Mouse (Mus musculus) embryonic facial prominence, embryonic 14.5 days (tissue): ENCODE measurements around the gene Mapkap1. TPM values are rescaled to one million over a fixed set of nuclear protein-coding genes. Genes with fewer than 3 reads are reported as not detected.
A peak's percentile ranks its signal among the peaks of the same experiment; 100 is the strongest.

Experiments used
- ATAC-seq: fragments of 200-750 bp; cut with Nextera tagmentation; 2 replicates; pipeline ENCODE4 v1.8.0; 2017; ENCODE audit warnings: low read depth, moderate number of reproducible peaks, moderate TSS enrichment
- DNase-seq: peaks from one replicate; pipeline ENCODE4 v3.0.0-alpha.2; 2015; ENCODE audit warnings: low spot score
- H3K27ac ChIP-seq: fragments of 300-500 bp; sonication (generic); replicated peaks from 2 replicates; pipeline ENCODE4 v1.5.1; 2014; ENCODE audit warnings: low read depth, mild to moderate bottlenecking, low read length, moderate library complexity
- H3K27me3 ChIP-seq: fragments of 300-500 bp; sonication (generic); replicated peaks from 2 replicates; pipeline ENCODE4 v1.6.1; 2014; ENCODE audit warnings: low read length; ENCODE audit not compliant: control insufficient read depth, insufficient read depth
- H3K36me3 ChIP-seq: fragments of 300-500 bp; sonication (generic); 2 replicates; pipeline ENCODE4 v1.6.1; 2014; ENCODE audit warnings: low read length, mixed read lengths; ENCODE audit not compliant: control insufficient read depth, insufficient read depth
- H3K4me1 ChIP-seq: fragments of 300-500 bp; sonication (generic); 2 replicates; pipeline ENCODE4 v1.6.1; 2014; ENCODE audit warnings: antibody characterized with exemption, low read length; ENCODE audit not compliant: control insufficient read depth, insufficient read depth
- H3K4me2 ChIP-seq: fragments of 300-500 bp; sonication (generic); 2 replicates; pipeline ENCODE4 v1.6.1; 2014; ENCODE audit warnings: low read depth, mild to moderate bottlenecking, low read length, moderate library complexity, mixed read lengths
- H3K4me3 ChIP-seq: fragments of 300-500 bp; sonication (generic); 2 replicates; pipeline ENCODE4 v1.5.1; 2014; ENCODE audit warnings: low read depth, mild to moderate bottlenecking, low read length
- H3K9ac ChIP-seq: fragments of 300-500 bp; sonication (generic); 2 replicates; pipeline ENCODE4 v1.6.1; 2014; ENCODE audit warnings: low read depth, mild to moderate bottlenecking, low read length, moderate library complexity, mixed read lengths
- H3K9me3 ChIP-seq: fragments of 300-500 bp; sonication (generic); 2 replicates; pipeline ENCODE4 v1.6.1; 2016; ENCODE audit warnings: low read length; ENCODE audit not compliant: control insufficient read depth
- WGBS: fragments of 180-500 bp; shearing (Covaris S2); extraction: QIAGEN DNeasy Blood & Tissue Kit; methylation state at CpG from one replicate; pipeline ENCODE4 v1.1.7; 2014; 5-methylcytosine and 5-hydroxymethylcytosine counted together
- polyA plus RNA-seq: library from polyadenylated mRNA; unstranded; fragments of >200 nt; fragmentation: Nextera tagmentation; extraction: Ambion mirVana; gene quantifications from 2 replicates; pipeline ENCODE4 v1.2.1, GENCODE M21; 2014

Gene Mapkap1
- polyA plus RNA-seq, 1 experiment from 2014 or later = 88.0 TPM

DNA sequence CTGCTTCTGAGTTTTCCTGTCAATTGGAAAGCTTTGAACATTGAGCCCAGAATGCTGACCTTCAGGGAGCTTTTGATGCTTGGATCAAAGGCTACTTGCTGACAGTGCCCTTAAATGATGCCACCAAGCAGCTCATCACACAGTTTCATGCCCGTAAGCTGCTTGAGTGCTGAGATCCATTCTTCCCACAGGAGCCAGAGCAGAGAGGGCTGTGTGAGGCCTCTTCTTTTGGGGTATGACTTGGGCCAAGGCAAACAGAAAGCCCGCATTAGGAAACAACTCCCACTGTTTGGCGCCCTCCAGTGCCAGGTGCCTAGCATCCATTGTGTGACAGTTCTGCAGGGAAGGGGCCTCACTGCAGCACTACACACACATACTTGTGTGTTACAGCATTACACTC lies 123.5 kb downstream of the Mapkap1 start:
- H3K9me3 ChIP-seq = no peaks in the 10 kb centered on the region
- H3K4me2 ChIP-seq = no peak overlapping the region
- H3K36me3 ChIP-seq = no peaks in the 10 kb centered on the region; the same call in 1 of the 2 replicates
- no peak overlapping the region for H3K27ac ChIP-seq
- H3K27me3 ChIP-seq = no peaks in the 10 kb centered on the region
- WGBS = 63% methylated on average over 2 of the region's 3 CpGs
- no peak overlapping the region for H3K4me3 ChIP-seq
- ATAC-seq (no peak), DNase-seq (peak; percentile 32)
- no peak overlapping the region for H3K9ac ChIP-seq
- H3K4me1 ChIP-seq = peaks cover 56% of the 10 kb centered on the region

- Histone ChIP-seq H3K9me3 (no peaks in the 10 kb centered on the region), H3K4me1 (peaks cover 45% of the 10 kb centered on the region), H3K36me3 (no peaks in the 10 kb centered on the region; the same call in 1 of the 2 replicates), H3K4me3 (no peak overlapping the region), H3K27ac (peak overlapping the region; percentile 65), H3K27me3 (no peaks in the 10 kb centered on the region), H3K4me2 (peak overlapping the region; percentile 22; the same call in 1 of the 2 replicates), H3K9ac (no peak overlapping the region)
- peak; percentile 93 for DNase-seq
- WGBS = 21% methylated on average over 3 of the region's 3 CpGs
- ATAC-seq = peak; percentile 70
Measured at GRCm38 (mm10) chr2:34531801-34532298, 125.3 kb downstream of the Mapkap1 start.

DNA sequence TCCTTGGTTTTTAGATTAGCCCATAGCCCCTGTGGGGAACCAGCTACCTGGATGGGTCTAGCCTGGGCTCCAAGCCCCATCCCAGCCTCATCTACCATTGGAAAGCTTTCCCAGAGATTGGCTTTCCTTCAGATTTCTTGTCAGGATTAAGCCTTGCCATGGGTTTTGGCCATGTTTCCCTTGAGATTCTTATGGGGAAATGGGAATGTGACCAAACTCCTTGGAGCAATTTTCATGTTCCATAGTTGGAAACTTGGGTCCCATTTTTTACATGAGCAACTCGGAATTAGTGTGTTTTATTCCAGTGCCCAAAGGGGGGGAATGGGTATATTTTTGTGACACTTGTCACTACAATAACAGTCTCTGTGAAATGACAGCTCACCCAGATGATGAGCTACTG lies 125.8 kb downstream of the Mapkap1 start:
- no peaks in the 10 kb centered on the region for H3K9me3 ChIP-seq
- no peak overlapping the region for H3K9ac ChIP-seq
- H3K4me3 ChIP-seq = no peak overlapping the region
- DNase-seq = no peak
- WGBS = 58% methylated on average over 1 of the region's 1 CpGs
- peaks cover 40% of the 10 kb centered on the region for H3K4me1 ChIP-seq
- peak overlapping the region; percentile 46; the same call in 1 of the 2 replicates for H3K27ac ChIP-seq
- no peaks in the 10 kb centered on the region for H3K27me3 ChIP-seq
- ATAC-seq = no peak
- no peaks in the 10 kb centered on the region; the same call in 1 of the 2 replicates for H3K36me3 ChIP-seq
- no peak overlapping the region for H3K4me2 ChIP-seq

DNA sequence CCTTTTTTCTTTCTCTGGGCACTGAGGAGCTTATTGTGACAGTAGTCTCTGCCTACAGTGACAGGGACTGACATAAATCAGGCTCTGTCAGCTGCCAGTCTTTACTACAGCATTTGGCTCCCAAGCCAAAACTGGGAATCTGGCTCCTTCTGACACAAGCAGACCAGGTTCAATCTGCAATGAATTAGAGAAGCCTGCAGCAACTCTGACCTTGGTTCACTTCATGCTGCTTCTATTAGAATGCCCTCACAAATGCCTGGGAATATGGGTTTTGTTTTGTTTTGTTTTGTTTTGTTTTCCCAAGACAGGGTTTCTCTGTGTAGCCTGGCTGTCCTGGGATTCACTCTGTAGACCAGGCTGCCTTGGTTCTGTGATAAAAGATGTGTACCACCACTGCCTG lies 126.7 kb downstream of the Mapkap1 start:
- ATAC-seq (no peak), DNase-seq (no peak)
- H3K4me3 ChIP-seq = no peak overlapping the region
- no peaks in the 10 kb centered on the region; the same call in 1 of the 2 replicates for H3K36me3 ChIP-seq
- no peak overlapping the region for H3K4me2 ChIP-seq
- H3K4me1 ChIP-seq = peaks cover 34% of the 10 kb centered on the region
- no peak overlapping the region; the same call in 1 of the 2 replicates for H3K27ac ChIP-seq
- H3K9me3 ChIP-seq = no peaks in the 10 kb centered on the region
- H3K9ac ChIP-seq = no peak overlapping the region
- no peaks in the 10 kb centered on the region for H3K27me3 ChIP-seq

DNA sequence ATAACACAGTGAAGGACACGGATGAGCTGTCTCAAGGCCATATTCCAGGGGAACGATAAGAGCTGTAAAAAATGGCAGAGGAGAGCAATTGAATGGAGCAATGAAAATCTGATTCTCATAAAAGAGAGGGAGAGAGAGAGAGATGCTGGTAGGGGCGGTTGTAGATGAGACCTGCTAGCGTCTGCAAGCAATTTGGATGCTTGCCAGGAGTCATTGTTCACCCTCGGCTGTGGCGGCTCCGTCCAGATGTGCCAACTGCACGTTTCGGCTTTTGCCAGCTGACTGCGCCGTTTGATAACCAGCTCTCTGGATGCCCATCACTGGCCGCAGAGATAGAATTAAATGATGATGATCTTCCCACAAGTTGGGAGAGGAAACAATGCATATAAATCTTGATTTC lies 128.4 kb downstream of the Mapkap1 start:
- Histone ChIP-seq H3K27ac (no peak overlapping the region), H3K36me3 (no peaks in the 10 kb centered on the region; the same call in 1 of the 2 replicates), H3K4me1 (peaks cover 29% of the 10 kb centered on the region), H3K4me2 (peak overlapping the region; percentile 6; the same call in 1 of the 2 replicates), H3K9me3 (no peaks in the 10 kb centered on the region), H3K9ac (no peak overlapping the region), H3K27me3 (no peaks in the 10 kb centered on the region), H3K4me3 (no peak overlapping the region)
- ATAC-seq (no peak), DNase-seq (peak; percentile 81)
- 25% methylated on average over 12 of the region's 12 CpGs for WGBS

GRCm38 (mm10) chr2:34537356-34537755 lies 130.8 kb downstream of the Mapkap1 start:
- Histone ChIP-seq H3K4me2 (no peak overlapping the region), H3K36me3 (no peaks in the 10 kb centered on the region; the same call in 1 of the 2 replicates), H3K9ac (no peak overlapping the region), H3K9me3 (no peaks in the 10 kb centered on the region), H3K27me3 (no peaks in the 10 kb centered on the region), H3K4me3 (no peak overlapping the region), H3K4me1 (peaks cover 13% of the 10 kb centered on the region), H3K27ac (no peak overlapping the region)
- WGBS = 81% methylated on average over 3 of the region's 3 CpGs
- no peak for DNase-seq
- no peak for ATAC-seq

GRCm38 (mm10) chr2:34543581-34543980 lies 137.0 kb downstream of the Mapkap1 start:
- H3K4me3 ChIP-seq = no peak overlapping the region
- DNase-seq (no peak), ATAC-seq (no peak)
- no peaks in the 10 kb centered on the region for H3K4me1 ChIP-seq
- no peak overlapping the region for H3K9ac ChIP-seq
- no peak overlapping the region; the same call in 1 of the 2 replicates for H3K27ac ChIP-seq
- WGBS = 56% methylated on average over 7 of the region's 7 CpGs
- H3K27me3 ChIP-seq = no peaks in the 10 kb centered on the region
- H3K9me3 ChIP-seq = no peaks in the 10 kb centered on the region
- no peak overlapping the region for H3K4me2 ChIP-seq
- H3K36me3 ChIP-seq = no peaks in the 10 kb centered on the region

- Histone ChIP-seq H3K36me3 (no peaks in the 10 kb centered on the region), H3K4me2 (no peak overlapping the region), H3K27ac (no peak overlapping the region; the same call in 1 of the 2 replicates), H3K4me3 (no peak overlapping the region), H3K9ac (no peak overlapping the region), H3K9me3 (no peaks in the 10 kb centered on the region), H3K27me3 (no peaks in the 10 kb centered on the region), H3K4me1 (no peaks in the 10 kb centered on the region)
- 51% methylated on average over 3 of the region's 3 CpGs for WGBS
- ATAC-seq (no peak), DNase-seq (no peak)
Measured at GRCm38 (mm10) chr2:34544021-34544420, 137.4 kb downstream of the Mapkap1 start.
